Mouse (Mus musculus) induced T-regulatory cell, adult 2 months (primary cell): ENCODE measurements at regions not wholly inside any gene's neighbourhood (a gene's known extent, or its start where the extent isn't known, plus 50 kb on each side); places are given as distances from the start of the nearest gene placed in this dataset.

Experiments
- DNase-seq: peaks from one replicate; pipeline ENCODE4 v3.0.0-alpha.2; 2012; ENCODE audit warnings: low read depth

DNA sequence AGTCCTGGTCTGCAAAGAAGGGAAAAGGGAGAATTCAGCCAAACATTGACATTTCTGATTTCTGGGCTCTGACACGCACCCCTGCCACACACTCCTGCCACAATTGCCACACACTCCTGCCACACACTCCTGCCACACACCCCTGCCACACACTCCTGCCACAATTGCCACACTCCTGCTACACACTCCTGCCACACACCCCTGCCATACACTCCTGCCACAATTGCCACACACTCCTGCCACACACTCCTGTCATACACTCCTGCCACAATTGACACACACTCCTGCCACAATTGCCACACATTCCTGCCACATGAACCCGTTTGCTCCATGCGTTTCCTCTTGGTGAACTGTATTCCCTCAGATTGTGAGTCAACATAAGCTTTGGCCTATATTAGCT lies 130.0 kb upstream of the Gm9833 start:
- DNase-seq = no peak

DNA sequence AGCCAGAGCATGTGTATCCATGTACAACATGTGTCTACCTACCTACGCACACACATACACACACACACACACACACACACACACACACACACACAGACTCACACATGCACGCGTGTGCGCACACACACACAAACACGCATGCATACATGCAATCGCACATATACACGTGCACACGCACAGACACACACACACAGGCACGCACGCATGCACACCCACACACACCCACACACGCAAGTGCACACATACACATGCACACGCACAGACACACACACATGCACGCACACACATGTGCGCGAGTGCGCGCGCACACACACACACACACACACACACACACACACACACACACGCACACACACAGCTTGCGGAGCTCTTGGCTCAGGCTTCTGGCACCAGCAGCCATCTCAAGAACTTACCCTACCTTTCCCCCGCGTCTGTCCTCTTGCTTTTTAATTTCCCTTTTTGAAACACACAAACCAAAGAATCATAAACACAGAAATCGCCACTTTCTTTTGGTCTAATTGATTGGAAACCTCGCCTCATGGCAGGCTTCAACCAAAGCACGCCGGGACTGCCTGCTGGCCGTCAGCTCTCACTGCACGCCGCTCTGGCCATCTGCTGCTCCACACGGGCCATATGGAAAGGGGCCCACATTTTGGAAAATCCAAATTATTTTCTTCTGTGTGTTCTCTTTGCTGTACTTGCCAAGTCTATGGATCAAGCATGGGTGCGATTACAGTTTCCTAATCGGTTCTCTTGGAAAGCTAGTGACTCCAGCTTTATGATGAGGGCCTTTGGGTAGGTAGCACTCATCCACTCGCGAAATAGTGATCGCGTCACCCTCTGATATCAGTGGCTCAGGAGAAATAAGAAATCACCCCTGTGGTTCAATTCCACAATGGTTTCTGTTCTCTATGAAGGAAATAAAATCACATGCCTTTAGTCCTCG lies 127.9 kb upstream of the Gm9833 start:
- no peak for DNase-seq

DNA sequence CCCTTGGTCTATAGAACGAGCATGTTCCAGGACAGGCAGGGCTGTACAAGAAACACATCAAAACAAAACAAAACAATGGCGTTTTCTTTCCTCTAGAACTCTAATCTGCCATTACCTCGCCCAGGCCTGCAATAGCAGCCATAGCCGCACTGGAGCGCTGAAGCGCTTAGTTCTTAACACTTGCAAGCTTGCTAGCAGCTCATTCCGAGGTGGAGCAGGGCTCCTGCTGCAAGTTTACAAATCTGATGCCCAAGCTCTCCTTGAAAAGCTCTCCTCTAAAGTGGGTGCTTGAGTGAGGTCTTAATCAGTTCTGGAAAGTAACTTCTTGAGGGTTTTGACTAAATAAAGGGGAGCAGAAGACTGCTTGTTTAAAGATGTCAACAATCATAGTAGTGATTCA lies 127.2 kb upstream of the Gm9833 start:
- no peak for DNase-seq
